Mouse (Mus musculus): ENCODE measurements around the gene Ep300.
A peak's percentile ranks its signal among the peaks of the same experiment; 100 is the strongest.

Ep300 gene

GRCm38 (mm10) chr15:81584913-81585745 lies at the start of gene Ep300:
Gene Ep300, plus strand, starts transcription at chr15:81585351.
- peak; percentile 98 for DNase-seq (ENCODE audit: low spot score)

GRCm38 (mm10) chr15:81535881-81536351 lies 49.2 kb upstream of the Ep300 start:
- no peak for DNase-seq (ENCODE audit: low spot score)

GRCm38 (mm10) chr15:81538149-81538548 lies 47.0 kb upstream of the Ep300 start:
- no peak for DNase-seq (ENCODE audit: low spot score)

- no peak for DNase-seq (ENCODE audit: low spot score)
These were observed 45.6 kb upstream of the Ep300 start for GRCm38 (mm10) chr15:81539560-81539959.

DNA sequence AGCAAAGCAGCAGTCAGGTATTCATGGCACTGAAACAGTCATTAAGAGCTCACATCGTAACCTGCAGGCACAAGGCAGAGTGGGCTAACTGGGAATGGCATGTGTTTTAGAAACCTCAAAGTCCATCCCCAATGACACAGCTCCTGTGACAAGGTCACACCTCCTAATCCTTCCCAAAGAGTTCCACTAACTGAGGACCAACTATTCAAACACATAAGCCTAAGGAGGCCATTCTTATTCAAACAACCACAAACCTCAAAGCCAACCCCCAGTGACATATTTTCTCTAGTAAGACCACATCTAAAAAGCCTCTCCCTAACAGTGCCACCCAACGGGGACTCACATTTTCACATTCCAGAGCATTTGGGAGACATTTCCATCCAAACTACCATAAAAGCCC lies 40.2 kb upstream of the Ep300 start:
- no peak for DNase-seq (ENCODE audit: low spot score)

DNA sequence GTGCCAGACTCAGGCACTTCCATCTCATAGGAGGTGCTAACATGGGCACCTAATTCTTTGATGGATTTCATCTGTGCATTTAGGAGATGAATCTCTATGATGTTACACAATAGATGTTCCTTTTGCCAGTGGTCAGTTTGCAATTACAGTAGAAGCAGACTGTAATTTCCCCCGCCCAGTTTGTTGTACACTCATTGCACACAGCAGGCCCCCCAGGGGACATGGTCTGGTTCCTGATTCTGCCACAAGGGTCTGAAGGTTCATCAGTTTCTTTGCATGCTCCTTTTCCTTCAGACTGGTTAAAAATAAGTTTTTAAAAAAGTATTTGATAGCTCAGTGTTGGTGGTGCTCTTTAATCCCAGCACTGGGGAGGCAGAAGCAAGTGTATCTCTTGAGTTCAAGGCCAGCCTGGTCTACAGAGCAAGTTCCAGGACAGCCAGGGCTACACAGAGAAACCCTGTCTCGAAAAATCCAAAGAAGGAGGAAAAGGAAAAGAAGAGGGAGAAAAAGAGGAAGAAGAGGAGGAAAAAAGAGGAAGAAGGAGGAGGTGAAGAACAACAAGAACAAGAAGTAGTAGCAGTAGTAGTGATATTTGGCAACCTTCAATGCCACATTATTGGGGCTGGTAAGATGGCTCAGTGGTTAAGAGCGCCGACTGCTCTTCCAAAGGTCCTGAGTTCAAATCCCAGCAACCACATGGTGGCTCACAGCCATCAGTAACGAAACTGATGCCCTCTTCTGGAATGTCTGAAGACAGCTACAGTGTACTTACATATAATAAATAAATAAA lies 39.6 kb upstream of the Ep300 start:
- DNase-seq (ENCODE audit: low spot score) = no peak

DNA sequence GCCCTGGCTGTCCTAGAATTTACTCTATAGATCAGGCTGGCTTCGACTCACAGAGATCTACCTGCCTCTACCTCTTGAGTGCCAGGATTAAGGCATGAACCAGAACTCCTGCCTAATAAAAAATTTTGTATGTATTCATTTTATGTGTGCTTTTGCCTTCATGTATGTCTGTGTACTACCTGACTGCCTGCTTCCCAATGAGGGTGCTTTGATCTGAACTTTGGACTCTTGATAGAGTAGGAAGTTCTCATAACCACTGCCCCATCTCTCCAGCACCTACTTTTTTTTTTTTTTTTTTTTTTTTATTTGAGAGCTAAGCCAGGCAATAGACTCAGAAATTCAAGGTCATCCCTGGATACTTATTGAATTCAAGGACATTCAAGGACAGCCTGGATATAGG lies 31.7 kb upstream of the Ep300 start:
- DNase-seq (ENCODE audit: low spot score) = no peak

GRCm38 (mm10) chr15:81554558-81555297 lies 30.4 kb upstream of the Ep300 start:
- DNase-seq (ENCODE audit: low spot score) = no peak

- no peak for DNase-seq (ENCODE audit: low spot score)
These were observed 29.2 kb upstream of the Ep300 start for GRCm38 (mm10) chr15:81555986-81556385.

- DNase-seq (ENCODE audit: low spot score) = no peak
These were observed 23.6 kb upstream of the Ep300 start for GRCm38 (mm10) chr15:81561501-81561900.

DNA sequence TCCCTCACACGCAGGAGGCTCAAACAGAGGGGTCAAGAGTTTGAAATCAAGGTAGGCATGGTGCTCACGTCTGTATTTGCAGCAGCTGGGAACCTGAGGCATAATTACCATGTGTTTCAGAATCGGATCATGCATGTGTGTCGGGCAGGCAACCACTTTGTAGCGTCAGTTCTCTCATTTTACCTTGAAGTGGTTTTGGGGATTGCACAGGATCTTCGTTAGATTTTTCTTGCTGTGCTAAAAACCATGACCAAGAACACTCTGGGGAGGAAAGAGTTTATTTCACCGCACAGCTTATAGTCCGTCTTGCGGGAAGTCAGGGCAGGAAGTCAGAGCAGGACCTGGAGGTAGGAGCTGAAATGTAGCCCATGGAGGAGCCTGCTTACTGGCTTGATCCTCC lies 23.2 kb upstream of the Ep300 start:
- DNase-seq (ENCODE audit: low spot score) = no peak

- DNase-seq (ENCODE audit: low spot score) = no peak
These were observed 22.4 kb upstream of the Ep300 start for GRCm38 (mm10) chr15:81562491-81563488.

GRCm38 (mm10) chr15:81568093-81568492 lies 17.1 kb upstream of the Ep300 start:
- no peak for DNase-seq (ENCODE audit: low spot score)

GRCm38 (mm10) chr15:81568592-81568991 lies 16.6 kb upstream of the Ep300 start:
- DNase-seq (ENCODE audit: low spot score) = no peak

DNA sequence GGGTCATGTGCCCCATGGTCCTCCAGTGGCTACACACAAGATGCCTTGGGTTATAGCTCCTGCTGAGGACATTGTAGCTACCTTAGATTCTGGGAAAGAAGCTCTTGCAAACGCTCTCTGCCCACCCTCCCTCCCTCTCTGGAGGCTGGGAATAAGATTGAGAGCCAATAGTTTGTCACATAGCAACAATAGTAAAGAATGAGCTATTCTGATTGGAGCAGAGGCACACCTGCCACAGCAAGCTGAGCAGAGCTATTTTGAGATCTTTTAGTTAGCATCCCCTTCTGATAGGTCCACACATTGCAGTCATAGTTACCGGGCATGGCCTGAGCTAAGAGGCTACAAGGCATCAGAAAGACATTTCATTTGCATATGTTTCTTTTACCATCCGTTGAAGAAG lies 8.2 kb upstream of the Ep300 start:
- DNase-seq (ENCODE audit: low spot score) = peak; percentile 49

GRCm38 (mm10) chr15:81577743-81578165 lies 7.4 kb upstream of the Ep300 start:
- no peak for DNase-seq (ENCODE audit: low spot score)

DNA sequence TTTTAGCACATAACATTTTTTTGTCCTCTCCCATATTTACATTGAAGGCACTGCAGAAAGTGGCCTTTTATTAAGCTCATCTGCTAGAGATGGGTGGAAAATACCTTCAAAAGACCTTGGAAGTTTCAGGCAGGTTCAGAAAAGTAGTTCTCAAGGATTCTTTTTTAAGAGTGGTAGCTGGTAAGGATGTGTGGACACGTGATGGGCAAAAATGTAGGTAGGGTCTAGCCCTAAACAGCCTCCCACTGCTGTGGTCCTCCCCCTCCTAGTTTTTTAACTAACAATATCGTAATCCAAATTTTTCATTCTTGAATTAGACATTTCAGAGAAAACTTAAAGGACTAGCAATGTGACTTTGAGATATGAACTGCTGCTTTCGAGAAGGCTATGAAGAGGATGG lies 685 bp upstream of the Ep300 start:
- DNase-seq (ENCODE audit: low spot score) = no peak

DNA sequence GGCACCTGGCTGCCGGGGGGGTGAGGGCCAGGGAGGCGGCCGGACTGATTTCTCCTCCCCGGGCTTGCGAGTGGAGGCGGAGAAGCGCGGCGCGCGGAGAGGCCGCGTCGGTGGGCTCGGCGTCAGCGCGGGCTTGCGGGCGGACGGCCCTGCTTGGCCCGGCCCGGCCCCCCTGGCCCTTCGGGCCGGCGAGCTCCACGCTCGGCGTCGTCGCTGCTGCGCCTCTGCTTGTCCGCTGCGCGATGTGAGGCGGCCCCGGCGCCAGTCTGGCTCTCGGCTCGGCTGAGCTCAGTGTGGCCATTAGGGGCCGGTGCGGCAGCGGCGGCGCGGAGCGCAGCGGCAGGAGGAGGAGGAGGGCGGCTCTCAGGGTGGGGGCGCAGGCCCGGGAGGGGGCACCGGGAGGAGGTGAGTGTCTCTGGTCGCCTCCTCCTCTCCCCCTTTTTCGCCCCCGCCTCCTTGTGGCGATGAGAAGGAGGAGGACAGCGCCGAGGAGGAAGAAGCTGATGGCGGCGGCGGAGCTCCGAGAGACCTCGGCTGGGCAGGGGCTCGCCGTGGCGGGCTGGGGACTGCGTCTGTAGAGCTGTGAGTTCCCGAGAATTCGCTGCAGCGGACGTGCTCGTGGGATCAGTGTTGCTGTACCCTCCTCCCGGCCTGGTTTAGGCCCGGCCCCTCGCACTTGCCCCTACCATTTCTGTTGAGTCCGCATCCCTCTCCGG lies 753 bp downstream of the Ep300 start:
- DNase-seq (ENCODE audit: low spot score) = peak; percentile 86

- peak; percentile 72 for DNase-seq (ENCODE audit: low spot score)
These were observed 1.3 kb downstream of the Ep300 start for GRCm38 (mm10) chr15:81586466-81586865.

DNA sequence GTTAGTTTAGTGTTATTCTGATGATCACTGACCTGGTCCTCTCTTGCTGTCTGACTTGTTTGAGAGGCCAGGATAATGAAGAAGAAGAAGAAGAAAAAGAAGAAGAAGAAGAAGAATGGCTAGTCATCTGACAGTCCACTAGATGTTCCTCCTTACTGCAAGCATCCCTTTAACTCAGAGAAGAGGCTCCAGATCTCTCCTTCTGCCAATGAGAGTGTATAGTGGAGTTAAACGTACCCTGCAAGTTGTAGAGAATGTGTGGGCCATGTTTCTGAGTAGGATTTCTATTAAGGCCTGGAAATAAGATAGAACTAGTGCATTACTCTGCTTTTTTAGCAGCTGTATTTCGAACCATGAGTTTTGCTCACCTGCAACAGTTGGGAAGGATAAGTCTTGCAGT lies 2.5 kb downstream of the Ep300 start:
- DNase-seq (ENCODE audit: low spot score) = no peak
